Mouse (Mus musculus): ENCODE measurements around the gene Tnfrsf11a.
"Not testable (repeated sequence)": the region's sequence is repeated elsewhere in the genome, so short reads cannot be mapped to it uniquely, and the experiment has no call there.

The Tnfrsf11a gene

GRCm38 (mm10) chr1:105785146-105785545 is 4.6 kb downstream of the Tnfrsf11a start:
- no peak for DNase-seq (ENCODE audit: low read depth)

- peak; percentile 64 for DNase-seq (ENCODE audit: low read depth)
Measured at GRCm38 (mm10) chr1:105786731-105787357, 6.3 kb downstream of the Tnfrsf11a start.

DNA sequence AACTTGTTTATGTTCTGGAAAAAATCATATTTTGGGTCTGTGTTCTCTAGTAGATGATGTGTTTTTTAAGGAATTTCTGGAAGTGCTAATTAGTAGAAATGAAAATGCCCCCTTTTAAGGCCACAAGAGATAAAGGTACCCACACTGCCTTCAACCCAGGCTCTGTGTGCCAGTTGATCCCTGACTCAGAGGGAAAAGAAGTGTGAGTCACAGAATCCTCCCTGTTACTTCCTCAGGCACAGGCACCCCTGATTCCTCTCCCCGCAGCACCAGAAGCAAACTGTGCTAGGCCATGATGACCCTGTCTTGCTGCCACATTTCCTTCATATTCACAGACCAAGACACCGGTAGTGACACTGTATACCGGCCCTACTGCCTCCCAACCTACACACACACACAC is 9.6 kb downstream of the Tnfrsf11a start:
- peak; percentile 75 for DNase-seq (ENCODE audit: low read depth)

DNA sequence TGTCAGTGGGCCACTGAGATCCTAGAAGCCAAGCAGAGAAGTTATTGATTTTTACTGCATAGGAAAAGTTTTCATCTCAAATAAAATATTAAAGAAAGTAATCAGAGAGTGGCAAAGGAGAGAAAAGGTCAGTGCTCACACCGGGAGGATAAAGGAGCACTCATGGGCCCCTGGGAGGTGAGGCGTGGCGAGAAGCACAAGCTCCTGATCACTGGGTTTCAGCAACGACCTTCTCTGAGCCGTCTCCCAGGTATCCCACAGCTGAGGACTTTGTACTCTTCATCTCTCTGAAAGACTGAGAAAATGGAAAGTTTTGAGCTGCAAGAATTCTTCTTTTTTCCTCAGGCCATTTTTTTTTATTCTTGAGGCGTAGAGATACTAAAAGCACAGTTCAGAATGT is 14.2 kb downstream of the Tnfrsf11a start:
- DNase-seq (ENCODE audit: low read depth): no peak

- no peak for DNase-seq (ENCODE audit: low read depth)
Measured at GRCm38 (mm10) chr1:105795705-105796104, 15.2 kb downstream of the Tnfrsf11a start.

- DNase-seq (ENCODE audit: low read depth): no peak
Measured at GRCm38 (mm10) chr1:105800570-105800969, 20.1 kb downstream of the Tnfrsf11a start.

GRCm38 (mm10) chr1:105801252-105801651 is 20.7 kb downstream of the Tnfrsf11a start:
- DNase-seq (ENCODE audit: low read depth): no peak

DNA sequence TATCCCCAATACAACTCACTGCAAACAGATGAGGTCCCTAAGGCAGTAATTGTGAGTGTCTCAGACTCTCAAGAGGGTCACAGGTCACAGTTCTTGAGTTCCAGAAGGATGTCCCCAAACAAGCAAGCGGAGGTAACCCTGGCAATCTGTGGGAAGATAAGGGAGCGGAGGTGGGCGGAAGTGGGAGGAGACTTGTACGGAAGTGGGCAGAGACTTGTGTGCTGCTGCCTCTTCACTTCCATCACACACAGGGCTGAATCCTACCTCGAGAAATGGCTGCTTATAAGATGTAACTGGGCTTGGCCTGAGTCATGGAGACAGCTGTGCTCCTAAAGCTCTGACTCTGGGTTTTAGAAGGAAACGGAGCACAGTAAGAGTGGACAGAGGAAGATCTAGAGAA is 22.4 kb downstream of the Tnfrsf11a start:
- DNase-seq (ENCODE audit: low read depth): peak; percentile 34

- DNase-seq (ENCODE audit: low read depth): no peak
Measured at GRCm38 (mm10) chr1:105804285-105804684, 23.8 kb downstream of the Tnfrsf11a start.

- peak; percentile 56 for DNase-seq (ENCODE audit: low read depth)
Measured at GRCm38 (mm10) chr1:105805565-105805964, 25.0 kb downstream of the Tnfrsf11a start.

GRCm38 (mm10) chr1:105807028-105807722 is 26.7 kb downstream of the Tnfrsf11a start:
- no peak for DNase-seq (ENCODE audit: low read depth)

DNA sequence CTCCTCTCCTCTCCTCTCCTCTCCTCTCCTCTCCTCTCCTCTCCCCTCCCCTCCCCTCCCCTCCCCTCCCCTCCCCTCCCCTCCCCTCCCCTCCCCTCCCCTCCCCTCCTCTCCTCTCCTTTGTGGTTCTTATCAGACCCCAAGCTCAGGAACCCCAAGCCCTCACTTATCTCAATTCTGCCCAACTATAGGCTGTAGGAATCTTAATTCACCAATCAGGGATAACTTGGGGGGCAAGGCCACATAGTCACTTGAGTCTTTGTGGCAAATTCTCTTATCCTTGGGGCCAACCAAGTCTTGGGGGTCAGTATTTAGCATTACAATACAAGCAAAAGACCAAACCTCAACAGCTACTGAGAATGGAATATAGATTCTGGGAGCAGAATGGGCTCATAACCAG is 31.5 kb downstream of the Tnfrsf11a start:
- DNase-seq (ENCODE audit: low read depth): not testable (repeated sequence)

DNA sequence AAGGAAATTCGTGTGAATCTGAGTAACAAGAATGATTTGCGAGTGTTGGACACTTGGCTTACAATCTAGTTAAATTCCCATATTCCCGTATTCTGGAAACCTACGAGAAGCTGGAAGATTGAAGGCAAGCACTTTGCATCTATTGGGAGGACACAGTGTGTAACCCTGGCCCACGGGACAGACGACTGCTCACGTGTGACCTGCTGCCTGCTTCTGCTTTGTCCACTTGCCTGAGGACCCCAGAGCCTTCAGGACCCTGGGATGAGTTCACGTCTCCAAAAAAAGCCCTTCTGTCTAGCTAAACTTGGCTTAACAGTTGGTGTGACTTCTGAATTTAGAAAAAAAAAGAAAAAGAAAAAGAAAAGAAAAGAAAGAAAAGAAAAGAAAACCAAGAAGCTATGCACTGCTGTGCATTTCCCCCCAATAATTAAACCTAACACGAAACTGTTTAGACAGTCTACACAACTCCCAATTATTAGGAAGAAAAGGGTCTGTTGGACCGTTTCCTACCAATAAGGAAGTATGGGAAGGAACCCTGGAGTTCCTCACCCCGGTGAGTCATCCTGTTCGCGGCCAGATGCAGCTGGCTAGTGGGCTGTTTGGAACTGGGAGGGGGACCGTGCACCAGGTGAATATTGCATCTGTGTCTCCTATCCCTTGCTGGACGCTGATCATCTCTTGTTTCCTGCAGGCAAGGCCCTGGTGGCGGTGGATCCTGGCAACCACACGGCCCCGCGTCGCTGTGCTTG is 32.6 kb downstream of the Tnfrsf11a start:
- DNase-seq (ENCODE audit: low read depth): peak; percentile 29

DNA sequence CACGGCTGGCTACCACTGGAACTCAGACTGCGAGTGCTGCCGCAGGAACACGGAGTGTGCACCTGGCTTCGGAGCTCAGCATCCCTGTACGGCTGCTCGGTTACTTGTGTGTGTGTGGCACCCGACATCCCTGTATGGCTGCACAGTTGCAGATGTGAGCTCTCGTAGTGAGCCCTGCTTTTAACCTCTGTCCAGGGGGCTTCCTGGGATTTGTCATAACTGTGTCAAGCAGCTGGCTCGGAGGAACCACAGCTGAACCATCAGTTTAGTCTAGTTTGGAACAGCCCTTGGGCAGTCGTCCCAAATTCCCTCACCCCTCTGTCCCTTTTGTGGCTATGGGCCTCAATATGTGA is 33.2 kb downstream of the Tnfrsf11a start:
- DNase-seq (ENCODE audit: low read depth): no peak

GRCm38 (mm10) chr1:105814402-105815270 is 34.1 kb downstream of the Tnfrsf11a start:
- no peak for DNase-seq (ENCODE audit: low read depth)

DNA sequence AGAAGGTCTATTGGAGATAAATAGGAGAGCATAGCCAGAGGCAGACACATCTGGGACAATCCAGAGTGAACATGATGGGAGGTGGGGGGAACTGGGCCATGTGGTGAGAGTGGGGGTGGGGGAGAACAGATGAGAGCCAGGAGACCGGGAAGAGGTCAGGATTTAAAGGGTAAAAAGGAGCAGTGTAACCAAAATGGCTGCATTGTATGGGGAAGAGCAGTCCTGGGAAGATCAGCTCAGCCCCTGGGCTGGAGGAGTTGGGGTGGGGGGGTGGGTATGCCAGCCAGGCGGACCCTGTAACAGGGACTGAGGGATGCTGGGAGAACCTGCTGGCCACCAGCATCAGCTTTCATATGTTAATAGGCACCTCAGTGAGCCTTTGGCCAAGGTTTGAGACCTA is 34.8 kb downstream of the Tnfrsf11a start:
- no peak for DNase-seq (ENCODE audit: low read depth)

GRCm38 (mm10) chr1:105815736-105816135 is 35.2 kb downstream of the Tnfrsf11a start:
- DNase-seq (ENCODE audit: low read depth): no peak

- no peak for DNase-seq (ENCODE audit: low read depth)
Measured at GRCm38 (mm10) chr1:105819031-105819430, 38.5 kb downstream of the Tnfrsf11a start.

DNA sequence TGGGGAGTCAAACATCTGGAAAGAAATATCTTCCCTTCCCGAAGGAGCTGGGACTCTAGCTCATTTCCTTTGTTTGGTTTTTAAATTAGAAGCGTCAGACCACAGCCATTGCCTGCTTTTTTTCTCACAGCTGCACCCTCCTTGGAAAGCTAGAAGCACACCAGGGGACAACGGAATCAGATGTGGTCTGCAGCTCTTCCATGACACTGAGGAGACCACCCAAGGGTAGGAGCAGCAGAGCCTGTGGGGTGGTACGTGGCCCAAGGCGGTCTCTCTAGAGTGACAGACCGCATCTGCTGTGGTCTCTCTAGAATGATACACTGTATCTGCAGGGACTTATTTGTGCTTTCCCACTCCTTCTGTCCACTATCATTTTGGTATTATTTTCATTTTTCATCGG is 39.2 kb downstream of the Tnfrsf11a start:
- no peak for DNase-seq (ENCODE audit: low read depth)

DNA sequence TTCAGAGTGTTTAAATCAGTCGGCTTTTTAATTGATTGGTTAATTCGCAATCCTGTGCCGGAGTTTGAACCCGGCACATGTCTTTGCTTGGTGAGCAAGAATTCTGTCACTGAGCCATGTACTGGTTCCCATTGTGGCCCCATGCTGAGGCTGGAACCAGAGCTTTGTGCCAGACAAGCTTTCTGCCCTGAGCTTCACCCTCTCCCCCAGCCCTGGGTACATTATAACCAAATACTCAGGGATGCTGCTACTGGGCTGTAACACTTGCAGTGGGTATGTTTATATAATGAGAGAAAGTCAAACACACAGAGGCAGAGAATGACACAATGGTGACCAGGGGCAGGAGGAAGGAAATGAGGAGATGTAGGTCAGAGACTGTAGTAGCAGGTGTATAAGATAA is 43.8 kb downstream of the Tnfrsf11a start:
- DNase-seq (ENCODE audit: low read depth): no peak

- DNase-seq (ENCODE audit: low read depth): no peak
Measured at GRCm38 (mm10) chr1:105824980-105825379, 44.5 kb downstream of the Tnfrsf11a start.

GRCm38 (mm10) chr1:105827374-105827773 is 46.9 kb downstream of the Tnfrsf11a start:
- DNase-seq (ENCODE audit: low read depth): no peak

Measured in 416B (cell line).